Mouse (Mus musculus): Measurements from ENCODE around the gene Plcd1. TPM values are rescaled to one million over a fixed set of nuclear protein-coding genes. Genes with fewer than 3 reads are reported as not detected.
A peak's percentile ranks its signal among the peaks of the same experiment; 100 is the strongest.

The Plcd1 gene
- polyA plus RNA-seq, 1 experiment from 2014 or later, result 25.0 TPM

GRCm38 (mm10) chr9:119067601-119068000 lies 25.7 kb downstream of the Plcd1 start:
- peaks cover 15% of the 10 kb centered on the region for H3K36me3 ChIP-seq
- no peak overlapping the region for H3K4me3 ChIP-seq
- WGBS, result 4% methylated on average over 6 of the region's 6 CpGs
- 0 out of 2 replicates have a peak, but pooled peaks cover 5% of the 10 kb centered on the region for H3K27me3 ChIP-seq
- 0 out of 2 replicates have a peak overlapping the region, but pooled peaks have one; percentile 34 for H3K9ac ChIP-seq
- ATAC-seq (ENCODE audit: low read depth), result 0 out of 2 replicates have a peak, but pooled peaks have one; percentile 26
- no peak overlapping the region for H3K4me2 ChIP-seq
- H3K27ac ChIP-seq (replicated peaks), result no peak overlapping the region
- no peaks in the 10 kb centered on the region for H3K4me1 ChIP-seq (replicated peaks)
- no peaks in the 10 kb centered on the region for H3K9me3 ChIP-seq

DNA sequence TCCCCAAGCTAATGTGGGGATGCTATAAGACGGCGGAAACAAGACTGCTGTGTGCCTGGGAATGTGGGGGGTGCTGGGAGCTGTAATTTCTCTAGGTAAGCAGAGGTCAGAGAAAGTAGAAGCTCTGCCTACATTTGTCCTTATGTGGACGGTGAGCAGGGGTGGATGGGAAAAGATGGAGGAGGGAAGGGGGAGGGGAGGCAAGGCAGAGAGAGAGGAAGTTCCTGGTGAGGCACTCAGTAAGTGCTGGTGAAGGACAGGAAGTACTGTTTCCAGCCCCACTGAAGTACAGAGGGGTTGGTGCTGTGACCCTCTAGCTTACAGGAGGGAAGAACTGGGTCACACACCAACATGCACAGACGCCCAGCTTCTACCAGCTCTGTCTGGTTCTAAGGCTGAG lies 29.0 kb downstream of the Plcd1 start:
- ATAC-seq (ENCODE audit: low read depth), result no peak
- Histone ChIP-seq H3K27ac (replicated peaks) (no peak overlapping the region), H3K4me1 (replicated peaks) (no peaks in the 10 kb centered on the region), H3K36me3 (no peaks in the 10 kb centered on the region), H3K4me3 (no peak overlapping the region), H3K9ac (no peak overlapping the region), H3K27me3 (0 out of 2 replicates have a peak, but pooled peaks cover 5% of the 10 kb centered on the region), H3K9me3 (no peaks in the 10 kb centered on the region), H3K4me2 (no peak overlapping the region)
- WGBS, result 72% methylated on average over 4 of the region's 4 CpGs

DNA sequence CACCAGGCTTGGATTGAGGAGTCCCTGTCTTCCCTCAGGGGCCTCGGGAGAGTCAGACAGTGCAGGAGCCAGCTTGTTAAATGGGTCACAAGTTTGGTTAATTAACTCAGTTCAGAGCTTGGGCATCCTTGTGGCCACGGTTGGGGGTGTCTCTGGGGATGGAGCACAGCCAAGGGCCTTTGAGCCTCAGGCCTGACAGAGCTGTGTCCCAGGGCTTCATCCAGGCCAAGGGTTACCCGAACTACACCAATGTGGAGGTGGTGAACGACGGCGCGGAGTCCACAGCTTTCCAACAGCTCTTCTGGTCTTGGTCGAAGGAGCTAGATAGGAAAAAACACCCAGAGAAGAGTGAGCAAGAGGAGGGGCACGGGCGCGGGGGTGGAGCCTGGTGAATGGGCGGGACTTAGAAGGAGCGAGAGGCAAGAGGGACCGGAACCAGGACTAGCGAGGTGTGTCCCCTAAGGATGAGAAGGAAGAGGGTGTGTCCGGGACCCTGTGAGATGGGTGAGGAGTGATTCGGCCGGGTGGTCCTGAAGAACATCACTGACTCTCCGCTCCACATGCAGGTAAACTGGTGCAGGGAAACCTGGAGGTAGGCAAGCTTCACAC lies 30.2 kb downstream of the Plcd1 start:
- no peak overlapping the region for H3K9ac ChIP-seq
- no peak overlapping the region for H3K27ac ChIP-seq (replicated peaks)
- H3K4me3 ChIP-seq, result no peak overlapping the region
- WGBS, result 37% methylated on average over 19 of the region's 19 CpGs
- no peaks in the 10 kb centered on the region for H3K9me3 ChIP-seq
- ATAC-seq (ENCODE audit: low read depth), result no peak
- H3K4me1 ChIP-seq (replicated peaks), result no peaks in the 10 kb centered on the region
- no peaks in the 10 kb centered on the region for H3K36me3 ChIP-seq
- H3K4me2 ChIP-seq, result no peak overlapping the region
- H3K27me3 ChIP-seq, result 0 out of 2 replicates have a peak, but pooled peaks cover 5% of the 10 kb centered on the region

GRCm38 (mm10) chr9:119060701-119061100 lies 32.6 kb downstream of the Plcd1 start:
- Histone ChIP-seq H3K4me3 (no peak overlapping the region), H3K9me3 (no peaks in the 10 kb centered on the region), H3K4me1 (replicated peaks) (no peaks in the 10 kb centered on the region), H3K27ac (replicated peaks) (no peak overlapping the region), H3K4me2 (no peak overlapping the region), H3K36me3 (no peaks in the 10 kb centered on the region), H3K9ac (no peak overlapping the region), H3K27me3 (no peaks in the 10 kb centered on the region)
- no peak for ATAC-seq (ENCODE audit: low read depth)
- WGBS, result 92% methylated on average over 10 of the region's 10 CpGs

GRCm38 (mm10) chr9:119058245-119058644 lies 35.1 kb downstream of the Plcd1 start:
- Histone ChIP-seq H3K9me3 (no peaks in the 10 kb centered on the region), H3K4me3 (no peak overlapping the region), H3K4me2 (no peak overlapping the region), H3K4me1 (replicated peaks) (peaks cover 3% of the 10 kb centered on the region), H3K27ac (replicated peaks) (no peak overlapping the region), H3K36me3 (no peaks in the 10 kb centered on the region), H3K9ac (no peak overlapping the region), H3K27me3 (peaks cover 9% of the 10 kb centered on the region; the same call in 1 of the 2 replicates)
- 83% methylated on average over 7 of the region's 7 CpGs for WGBS
- no peak for ATAC-seq (ENCODE audit: low read depth)

DNA sequence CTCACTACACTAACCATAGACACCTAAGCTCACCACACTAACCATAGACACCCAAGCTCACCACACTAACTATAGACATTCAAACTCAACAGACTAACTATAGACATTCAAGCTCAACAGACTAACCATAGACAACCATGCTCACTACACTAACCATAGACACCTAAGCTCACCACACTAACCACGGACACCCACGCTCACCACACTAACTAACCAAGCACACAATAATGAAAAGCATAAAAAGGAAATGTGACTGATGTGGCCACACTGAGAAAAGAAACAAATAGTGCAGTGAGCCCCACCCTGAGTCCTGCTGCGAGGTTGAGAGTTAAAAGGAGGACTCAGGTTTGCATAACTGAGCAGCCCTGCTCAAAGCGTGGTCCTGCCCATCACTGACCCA lies 38.0 kb downstream of the Plcd1 start:
- Histone ChIP-seq H3K36me3 (no peaks in the 10 kb centered on the region), H3K9me3 (no peaks in the 10 kb centered on the region)
- 87% methylated on average over 4 of the region's 4 CpGs for whole genome bisulfite sequencing

GRCm38 (mm10) chr9:119053964-119054576 lies 39.2 kb downstream of the Plcd1 start:
- H3K27me3 ChIP-seq, result peaks cover 15% of the 10 kb centered on the region
- no peak for ATAC-seq (ENCODE audit: low read depth)
- H3K4me1 ChIP-seq (replicated peaks), result peaks cover 17% of the 10 kb centered on the region
- no peak overlapping the region for H3K4me3 ChIP-seq
- H3K4me2 ChIP-seq, result no peak overlapping the region
- H3K9ac ChIP-seq, result no peak overlapping the region
- WGBS, result 81% methylated on average over 9 of the region's 9 CpGs
- H3K27ac ChIP-seq (replicated peaks), result no peak overlapping the region
- H3K9me3 ChIP-seq, result no peaks in the 10 kb centered on the region
- no peaks in the 10 kb centered on the region for H3K36me3 ChIP-seq

More for the DNA sequence above, 38.0 kb downstream of the Plcd1 start:
- Histone ChIP-seq H3K4me1 (replicated peaks) (peaks cover 17% of the 10 kb centered on the region), H3K27ac (replicated peaks) (no peak overlapping the region), H3K4me3 (no peak overlapping the region), H3K27me3 (peaks cover 15% of the 10 kb centered on the region), H3K9ac (no peak overlapping the region), H3K4me2 (no peak overlapping the region)
- ATAC-seq (ENCODE audit: low read depth), result no peak

DNA sequence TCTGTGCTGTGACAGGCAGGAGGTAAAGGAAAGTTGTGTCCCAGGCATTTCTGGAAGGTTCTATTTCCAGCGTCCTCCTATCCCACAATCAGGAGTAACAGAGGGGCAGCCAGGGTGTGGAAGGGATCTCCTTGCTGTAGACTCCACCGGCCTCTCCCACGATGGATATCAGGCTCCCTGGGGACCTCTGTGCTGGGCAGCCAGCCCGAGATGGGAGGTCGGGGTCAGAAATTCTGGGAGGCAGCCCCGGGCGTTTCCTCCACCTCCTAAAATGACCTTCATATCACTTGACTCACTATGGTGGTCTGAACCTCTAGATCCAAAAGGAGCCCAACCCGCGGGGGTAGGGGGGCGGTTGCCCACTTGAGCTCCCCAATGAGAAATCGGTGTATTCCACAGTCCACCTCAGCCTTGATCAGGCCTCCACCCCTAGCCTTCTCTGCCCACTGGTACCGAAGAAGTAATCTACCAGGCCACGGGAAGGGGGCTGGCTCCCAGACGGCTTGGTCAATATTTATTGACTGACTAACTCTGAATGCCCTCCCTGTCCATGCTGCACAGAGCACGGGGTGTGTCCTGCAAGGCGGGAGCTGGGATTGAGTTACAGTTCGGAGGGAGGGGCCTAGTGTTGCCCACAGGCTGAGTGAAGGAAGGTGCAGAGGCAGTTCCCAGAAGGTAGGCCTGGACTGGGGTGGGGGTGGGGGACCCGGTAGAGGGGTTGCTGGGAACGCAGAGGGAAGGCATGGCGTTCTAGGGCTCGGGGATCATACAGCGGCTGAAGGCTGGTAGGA lies 41.0 kb downstream of the Plcd1 start, which contains the start of gene Vill:
Gene Vill, plus strand, starts transcription at position 625 of the 791 bp plus-strand sequence.
- 18% methylated on average over 22 of the region's 22 CpGs for WGBS
- Histone ChIP-seq H3K4me3 (peak within 1 kb of the TSS; percentile 27), H3K9ac (peak within 1 kb of the TSS; percentile 44), H3K27me3 (peaks cover 15% of the 10 kb centered on the region), H3K4me1 (replicated peaks) (peaks cover 17% of the 10 kb centered on the region), H3K9me3 (no peaks in the 10 kb centered on the region), H3K27ac (replicated peaks) (no peak within 1 kb of the TSS), H3K4me2 (peak within 1 kb of the TSS; percentile 54), H3K36me3 (no peaks in the 10 kb centered on the region)
- peak; percentile 82 for ATAC-seq (ENCODE audit: low read depth)

DNA sequence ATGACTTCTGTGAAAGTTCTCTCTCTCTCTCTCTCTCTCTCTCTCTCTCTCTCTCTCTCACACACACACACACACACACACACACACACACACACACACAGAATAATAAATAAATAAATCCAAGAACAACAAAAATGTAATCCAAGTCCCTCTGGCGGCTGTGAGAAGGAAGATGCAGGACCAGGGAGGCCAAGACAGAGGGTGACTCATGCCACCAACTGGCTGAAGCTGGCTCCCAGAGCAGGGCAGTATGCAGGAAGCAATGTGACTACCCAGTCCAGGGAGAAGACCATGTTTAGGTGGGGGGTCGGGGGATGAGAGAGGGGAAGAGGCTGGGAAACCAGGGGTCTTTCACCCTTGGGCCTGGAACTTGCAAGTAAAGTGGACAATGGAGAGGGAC lies 42.1 kb downstream of the Plcd1 start:
- no peak for ATAC-seq (ENCODE audit: low read depth)
- peaks cover 15% of the 10 kb centered on the region for H3K27me3 ChIP-seq
- 81% methylated on average over 2 of the region's 2 CpGs for WGBS
- no peak overlapping the region for H3K4me3 ChIP-seq
- no peak overlapping the region for H3K9ac ChIP-seq
- H3K36me3 ChIP-seq, result no peaks in the 10 kb centered on the region
- no peak overlapping the region for H3K4me2 ChIP-seq
- H3K4me1 ChIP-seq (replicated peaks), result peaks cover 17% of the 10 kb centered on the region
- H3K9me3 ChIP-seq, result no peaks in the 10 kb centered on the region
- H3K27ac ChIP-seq (replicated peaks), result no peak overlapping the region

DNA sequence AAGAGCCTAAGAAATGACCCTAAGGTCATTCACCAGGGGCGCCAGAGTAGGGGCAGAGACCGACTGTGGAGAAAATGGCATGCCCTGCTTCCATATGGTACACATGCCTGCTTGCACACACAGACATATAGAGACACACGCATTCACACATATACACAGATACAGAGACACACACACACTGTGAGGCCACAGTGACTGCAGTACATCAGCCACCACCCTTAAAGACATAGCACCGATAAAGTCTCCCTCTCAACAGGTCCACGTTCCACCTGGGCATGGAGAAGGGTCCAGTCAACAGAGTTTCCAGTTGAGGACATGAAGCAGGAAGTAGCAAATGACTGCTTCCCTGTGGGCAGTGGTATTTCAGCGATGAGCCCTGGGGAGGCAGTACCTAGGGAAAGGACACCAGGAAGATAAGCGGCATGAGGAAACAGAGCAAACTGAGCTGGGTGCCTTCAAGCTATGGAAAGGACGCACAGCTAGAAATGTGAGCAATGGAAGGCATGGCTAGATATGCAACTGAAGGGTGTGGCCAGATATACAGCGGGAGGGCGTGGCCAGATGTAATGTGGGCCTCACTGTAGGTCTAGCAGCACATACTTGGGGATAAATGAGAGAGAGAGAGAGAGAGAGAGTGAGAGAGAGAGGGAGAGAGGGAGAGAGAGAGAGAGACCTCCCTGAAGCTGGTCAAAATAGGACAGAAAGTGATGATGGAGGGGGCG lies 45.0 kb downstream of the Plcd1 start:
- Histone ChIP-seq H3K4me3 (no peak overlapping the region), H3K27me3 (peaks cover 6% of the 10 kb centered on the region), H3K4me2 (no peak overlapping the region), H3K4me1 (replicated peaks) (peaks cover 15% of the 10 kb centered on the region), H3K9me3 (no peaks in the 10 kb centered on the region), H3K9ac (no peak overlapping the region), H3K36me3 (no peaks in the 10 kb centered on the region), H3K27ac (replicated peaks) (no peak overlapping the region)
- no peak for ATAC-seq (ENCODE audit: low read depth)
- 82% methylated on average over 11 of the region's 11 CpGs for WGBS

DNA sequence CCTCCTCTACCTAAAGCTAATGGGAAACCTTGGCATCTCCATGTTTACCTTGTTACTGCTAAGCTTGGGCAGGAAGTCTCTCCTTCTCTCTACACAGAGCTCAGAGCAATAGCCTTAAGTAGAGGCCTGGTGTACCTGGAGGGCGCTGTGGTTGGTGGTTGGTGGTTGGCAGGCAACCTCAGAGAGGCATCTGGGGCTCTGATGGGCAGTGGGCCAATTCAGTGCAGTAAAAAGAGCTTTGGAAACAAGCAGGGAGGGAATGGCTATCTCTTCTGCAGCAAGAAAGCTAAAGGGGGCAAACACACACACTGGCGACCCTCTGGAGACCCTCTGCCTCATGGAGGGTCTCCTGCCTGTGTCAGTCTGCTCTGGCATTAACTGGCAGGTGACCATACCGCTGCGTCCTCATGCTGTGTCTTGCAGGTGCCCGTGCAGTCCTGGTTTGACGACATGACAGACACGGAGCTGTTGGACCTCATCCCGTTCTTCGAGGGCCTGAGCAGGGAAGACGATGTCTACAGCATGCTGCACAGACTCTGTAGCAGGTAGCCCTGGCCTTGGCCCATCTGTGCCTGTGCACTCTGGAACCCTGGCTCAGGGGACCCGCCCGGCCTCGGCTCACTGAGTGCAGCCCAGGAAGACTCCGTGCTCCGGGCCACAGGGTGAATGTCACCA lies 53.1 kb downstream of the Plcd1 start:
- WGBS, result 85% methylated on average over 15 of the region's 15 CpGs
- peaks cover 31% of the 10 kb centered on the region for H3K4me1 ChIP-seq (replicated peaks)
- H3K27ac ChIP-seq (replicated peaks), result peak overlapping the region; percentile 69
- no peaks in the 10 kb centered on the region for H3K27me3 ChIP-seq
- H3K9me3 ChIP-seq, result no peaks in the 10 kb centered on the region
- no peak overlapping the region for H3K4me3 ChIP-seq
- no peak overlapping the region for H3K9ac ChIP-seq
- H3K36me3 ChIP-seq, result peaks cover 29% of the 10 kb centered on the region
- ATAC-seq (ENCODE audit: low read depth), result no peak
- no peak overlapping the region for H3K4me2 ChIP-seq
